Mouse (Mus musculus) kidney, adult 2 months (tissue): ENCODE results near the gene Dpyd.

Experiments
- CTCF ChIP-seq: fragments of 200-500 bp; conservative IDR thresholded peaks from 2 replicates; pipeline ENCODE4 v1.5.1; 2011; ENCODE audit warnings: low read depth, mild to moderate bottlenecking, control low read depth, low read length, moderate library complexity, mixed read lengths; ENCODE audit not compliant: insufficient read depth, insufficient read length
- POLR2A ChIP-seq: fragments of 200-500 bp; IDR thresholded peaks from one replicate; pipeline ENCODE4 v1.6.1; 2011; ENCODE audit warnings: low read depth, low read length, control low read depth

GRCm38 (mm10) chr3:118663987-118664692 lies 102.2 kb downstream of the Dpyd start:
- no peak for TF ChIP-seq CTCF
- no peak for TF ChIP-seq POLR2A
